16 mouse cellular contexts compared by ENCODE assay signal in the genomic region with DNA sequence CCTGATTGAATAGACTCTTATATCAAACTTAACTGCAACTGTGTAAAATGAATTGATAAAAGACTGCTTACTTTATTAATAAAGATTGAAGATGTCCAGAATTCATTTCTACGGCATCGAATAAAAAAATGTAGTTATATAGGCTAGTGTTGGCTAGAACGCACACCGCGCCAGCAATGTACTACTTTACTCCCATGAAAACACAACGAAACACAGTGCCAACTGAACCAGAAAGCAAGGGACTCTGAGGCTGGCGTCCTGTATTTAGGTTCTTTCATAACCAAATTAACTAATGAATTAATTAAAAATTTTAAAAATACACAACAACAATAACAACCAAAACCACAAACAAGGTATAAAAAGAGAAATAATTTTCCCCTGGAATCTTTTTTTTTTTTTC.
DNase-seq lines count a peak whose midpoint lies in the region; ATAC-seq lines count a peak whose summit lies in the region.
"Had no signal": no experiment of that assay in that cellular context is flagged by ENCODE, and none has a peak within 500 bp of the region (broad histone marks: within the 10 kb centered on the region; RNA-seq: fewer than 3 reads in every experiment).

No protein-coding gene starts in this region.

- H3K27ac ChIP-seq in midbrain, embryonic 12.5 days (replicated peaks), result no peak overlapping the region
- H3K27ac ChIP-seq in midbrain, embryonic 16.5 days (ENCODE audit: low read length), result no peak overlapping the region
- H3K27ac ChIP-seq in forebrain, embryonic 12.5 days, result peak overlapping the region; percentile 93
- peak overlapping the region; percentile 64 for H3K27ac ChIP-seq in hindbrain, embryonic 15.5 days (replicated peaks)
- H3K27ac ChIP-seq: heart, embryonic 13.5 days; limb, embryonic 15.5 days had no signal

- no peak for ATAC-seq in midbrain, embryonic 12.5 days (ENCODE audit: low FRiP score, low read depth)
- no peak for ATAC-seq in midbrain, embryonic 16.5 days
- ATAC-seq in forebrain, embryonic 12.5 days (ENCODE audit: low FRiP score), result no peak
- ATAC-seq in hindbrain, embryonic 15.5 days (ENCODE audit: low FRiP score, low read depth), result no peak
- ATAC-seq in megakaryocyte, adult 5-6 weeks (ENCODE audit: poor library complexity, severe bottlenecking), result no peak
- ATAC-seq: liver, postnatal 0 days had no signal

- WGBS in midbrain, embryonic 12.5 days, result 75% methylated on average over 7 of the region's 7 CpGs
- WGBS in midbrain, embryonic 16.5 days, result 72% methylated on average over 7 of the region's 7 CpGs
- 45% methylated on average over 7 of the region's 7 CpGs for WGBS in forebrain, embryonic 12.5 days
- WGBS in hindbrain, embryonic 15.5 days, result 58% methylated on average over 7 of the region's 7 CpGs

- no peaks in the 10 kb centered on the region for H3K9me3 ChIP-seq in midbrain, embryonic 12.5 days
- H3K9me3 ChIP-seq in midbrain, embryonic 16.5 days (replicated peaks; ENCODE audit: control insufficient read depth, low read length, poor library complexity, severe bottlenecking), result no peaks in the 10 kb centered on the region
- no peaks in the 10 kb centered on the region for H3K9me3 ChIP-seq in forebrain, embryonic 12.5 days
- H3K9me3 ChIP-seq in hindbrain, embryonic 15.5 days, result no peaks in the 10 kb centered on the region
- H3K9me3 ChIP-seq: heart, embryonic 13.5 days; limb, embryonic 15.5 days had no signal

- peaks cover 22% of the 10 kb centered on the region for H3K4me1 ChIP-seq in midbrain, embryonic 12.5 days
- peaks cover 5% of the 10 kb centered on the region for H3K4me1 ChIP-seq in midbrain, embryonic 16.5 days (ENCODE audit: control insufficient read depth, insufficient read depth, low read length)
- H3K4me1 ChIP-seq in forebrain, embryonic 12.5 days, result peaks cover 39% of the 10 kb centered on the region
- peaks cover 9% of the 10 kb centered on the region for H3K4me1 ChIP-seq in hindbrain, embryonic 15.5 days (replicated peaks)
- H3K4me1 ChIP-seq: heart, embryonic 13.5 days had no signal

- DNase-seq in retina, postnatal 1 day, result peak; percentile 50
- DNase-seq in ovary, postnatal 10 days (ENCODE audit: low spot score), result no peak
- DNase-seq: adrenal gland, postnatal 10 days; cerebellum, adult 8-10 months; kidney, adult 2 months; kidney, postnatal 4 days; liver, postnatal 0 days; lung, postnatal 36 days; thymus, postnatal 36 days had no signal

- H3K4me2 ChIP-seq in midbrain, embryonic 12.5 days (replicated peaks), result 0 out of 2 replicates have a peak overlapping the region, but pooled peaks have one; percentile 32
- no peak overlapping the region for H3K4me2 ChIP-seq in midbrain, embryonic 16.5 days (ENCODE audit: low read length)
- H3K4me2 ChIP-seq in forebrain, embryonic 12.5 days, result peak overlapping the region; percentile 55
- H3K4me2 ChIP-seq in hindbrain, embryonic 15.5 days, result peak overlapping the region; percentile 42
- H3K4me2 ChIP-seq: heart, embryonic 13.5 days; limb, embryonic 15.5 days had no signal

- no peak overlapping the region for H3K4me3 ChIP-seq in midbrain, embryonic 12.5 days
- H3K4me3 ChIP-seq in midbrain, embryonic 16.5 days (ENCODE audit: low read depth, low read length), result no peak overlapping the region
- H3K4me3 ChIP-seq in forebrain, embryonic 12.5 days (replicated peaks), result no peak overlapping the region; the same call in 1 of the 2 replicates
- peak overlapping the region; percentile 20; the same call in 1 of the 2 replicates for H3K4me3 ChIP-seq in hindbrain, embryonic 15.5 days
- H3K4me3 ChIP-seq: heart, embryonic 13.5 days; limb, embryonic 15.5 days had no signal

- no peaks in the 10 kb centered on the region for H3K36me3 ChIP-seq in midbrain, embryonic 12.5 days
- H3K36me3 ChIP-seq in midbrain, embryonic 16.5 days (ENCODE audit: control insufficient read depth, insufficient read depth, low read length), result no peaks in the 10 kb centered on the region
- H3K36me3 ChIP-seq in forebrain, embryonic 12.5 days (replicated peaks), result no peaks in the 10 kb centered on the region
- no peaks in the 10 kb centered on the region for H3K36me3 ChIP-seq in hindbrain, embryonic 15.5 days
- H3K36me3 ChIP-seq: heart, embryonic 13.5 days; limb, embryonic 15.5 days had no signal

- peaks cover 5% of the 10 kb centered on the region; the same call in 1 of the 2 replicates for H3K27me3 ChIP-seq in midbrain, embryonic 12.5 days
- H3K27me3 ChIP-seq in midbrain, embryonic 16.5 days (ENCODE audit: control insufficient read depth, insufficient read depth, low read depth, low read length), result no peaks in the 10 kb centered on the region
- no peaks in the 10 kb centered on the region for H3K27me3 ChIP-seq in forebrain, embryonic 12.5 days
- no peaks in the 10 kb centered on the region for H3K27me3 ChIP-seq in hindbrain, embryonic 15.5 days
- H3K27me3 ChIP-seq: heart, embryonic 13.5 days had no signal

- H3K9ac ChIP-seq in midbrain, embryonic 12.5 days (replicated peaks), result no peak overlapping the region
- no peak overlapping the region for H3K9ac ChIP-seq in midbrain, embryonic 16.5 days (ENCODE audit: low read depth, low read length)
- H3K9ac ChIP-seq in forebrain, embryonic 12.5 days, result no peak overlapping the region; the same call in 1 of the 2 replicates
- H3K9ac ChIP-seq in hindbrain, embryonic 15.5 days, result no peak overlapping the region
- H3K9ac ChIP-seq: heart, embryonic 13.5 days; limb, embryonic 15.5 days; liver, postnatal 0 days had no signal

Comparison
In these comparisons a context has a peak if more than half of its experiments do, and no peak if none do; other contexts are left out.
1. H3K27ac ChIP-seq: peak in forebrain, embryonic 12.5 days (single experiment) and hindbrain, embryonic 15.5 days (single experiment); none in midbrain, embryonic 12.5 days (single experiment) and midbrain, embryonic 16.5 days (single experiment).